Mouse (Mus musculus) adrenal gland, postnatal 25 days (tissue): ENCODE measurements around the gene Palm. TPM values are rescaled to one million over a fixed set of nuclear protein-coding genes. Genes with fewer than 3 reads are reported as not detected.

Source experiments
- DNase-seq: peaks from one replicate; pipeline ENCODE4 v3.0.0; 2021; ENCODE audit warnings: mixed read lengths
- total RNA-seq: library from RNA; stranded (reverse); gene quantifications from 2 replicates; pipeline ENCODE4 v1.2.3, GENCODE M21; 2021

The Palm gene
- total RNA-seq, 1 experiment from 2014 or later: 99.3 TPM

- no peak for DNase-seq
Measured at GRCm38 (mm10) chr10:79772320-79772719, 21.1 kb upstream of the Palm start.

DNA sequence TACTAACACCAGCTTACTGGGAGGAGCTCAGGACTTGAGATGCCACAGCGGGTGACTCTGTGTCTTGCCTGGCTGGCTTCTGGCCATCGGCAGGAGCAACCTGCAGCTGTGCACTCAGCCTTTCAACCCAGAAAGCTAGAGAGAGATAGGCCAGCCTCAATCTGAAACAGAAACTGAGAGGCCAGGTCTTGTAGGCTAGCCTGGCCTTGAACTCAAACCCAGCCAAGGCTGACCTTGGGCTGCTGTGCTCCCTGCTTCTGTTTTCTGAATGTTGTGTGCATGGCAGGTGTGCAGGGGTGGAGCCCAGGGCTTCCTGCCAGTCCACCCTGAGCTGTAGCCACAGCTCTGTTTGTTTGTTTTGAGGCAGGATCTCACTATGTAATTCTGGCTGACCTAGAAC lies 20.2 kb upstream of the Palm start:
- DNase-seq: no peak

DNA sequence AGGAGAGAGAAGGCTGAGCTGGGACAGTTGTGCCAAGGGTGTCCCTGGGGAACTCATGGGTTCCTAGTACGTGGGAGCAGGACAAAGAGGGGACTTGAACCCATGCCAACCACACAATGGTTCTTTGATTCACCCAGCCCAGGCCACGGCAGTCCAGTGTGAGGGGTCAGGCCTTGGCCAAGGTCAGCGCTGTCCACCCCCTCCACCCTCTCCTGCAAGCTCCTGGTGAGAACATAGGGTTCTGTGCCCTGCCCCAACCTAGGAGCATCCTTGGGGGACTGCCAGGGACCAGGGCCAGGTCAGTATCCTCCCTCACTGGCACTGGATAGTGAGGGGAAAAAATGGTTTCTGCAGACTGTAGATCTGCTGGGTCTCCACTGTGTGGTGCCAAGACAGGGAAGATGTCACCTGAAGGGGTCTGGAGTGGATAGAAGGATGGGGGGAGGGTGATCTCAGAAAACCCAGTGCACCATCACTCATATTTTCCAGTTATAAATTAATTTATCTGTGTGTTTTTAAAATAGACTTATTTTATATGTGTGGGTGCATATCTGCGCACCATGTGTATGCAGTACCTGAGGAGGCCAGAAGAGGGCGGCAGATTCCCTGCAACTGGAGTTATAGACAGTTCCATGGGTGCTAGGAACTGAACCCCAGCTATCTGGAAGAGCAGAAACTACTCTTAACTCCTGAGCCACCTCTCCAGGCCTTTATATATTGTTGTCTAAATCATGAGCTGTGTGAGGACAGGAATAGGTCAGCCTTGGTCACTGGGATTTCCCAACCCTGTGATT lies 18.7 kb upstream of the Palm start:
- DNase-seq: no peak

- peak; percentile 70 for DNase-seq
Measured at GRCm38 (mm10) chr10:79777103-79777531, 16.3 kb upstream of the Palm start, which contains the start of gene Fstl3. Gene Fstl3, plus strand, starts transcription at chr10:79777272.

DNA sequence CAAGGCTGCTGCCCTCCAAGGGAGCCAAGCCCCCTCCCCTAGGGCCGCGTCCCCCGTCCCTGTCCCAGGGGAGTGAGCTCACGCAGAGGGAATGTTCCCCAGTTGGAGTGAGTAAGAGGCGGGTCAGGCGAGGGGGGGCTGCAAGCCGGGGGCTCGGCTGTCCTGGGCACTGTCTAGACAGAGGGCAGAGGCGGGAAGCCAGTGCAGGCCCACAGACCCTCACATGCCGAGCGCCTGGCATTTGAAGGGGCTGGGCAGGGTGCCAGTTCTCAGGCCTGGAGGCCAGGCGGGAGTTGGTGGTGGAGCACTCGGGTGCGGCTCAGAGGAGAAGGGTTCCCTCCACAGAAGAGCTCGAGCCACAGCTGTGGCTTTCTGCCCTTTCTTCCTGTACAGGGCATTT lies 15.4 kb upstream of the Palm start:
- DNase-seq: peak; percentile 65

DNA sequence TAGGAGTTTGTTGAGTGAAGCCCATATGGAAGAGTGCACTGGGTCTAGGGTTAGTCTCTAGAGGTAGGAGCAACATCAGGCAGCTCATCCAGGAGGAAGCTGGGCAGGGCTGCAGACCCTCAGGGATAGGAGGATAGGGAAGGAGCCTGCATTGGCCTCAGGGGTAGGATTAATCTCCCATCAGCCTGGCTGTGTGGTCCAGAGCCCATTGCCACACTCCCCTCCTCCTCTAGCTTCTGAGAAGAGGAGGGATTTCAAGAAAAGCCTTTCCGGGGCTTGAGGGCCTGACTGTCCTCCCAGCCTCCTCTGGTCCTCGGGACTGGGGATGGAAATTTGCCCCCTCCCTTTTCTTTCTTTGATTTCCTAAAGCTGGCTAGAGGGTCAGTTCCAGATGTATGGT lies 14.2 kb upstream of the Palm start:
- DNase-seq: no peak

- DNase-seq: peak; percentile 95
Measured at GRCm38 (mm10) chr10:79779784-79780663, 13.3 kb upstream of the Palm start.

GRCm38 (mm10) chr10:79780664-79781015 lies 12.7 kb upstream of the Palm start:
- DNase-seq: no peak

DNA sequence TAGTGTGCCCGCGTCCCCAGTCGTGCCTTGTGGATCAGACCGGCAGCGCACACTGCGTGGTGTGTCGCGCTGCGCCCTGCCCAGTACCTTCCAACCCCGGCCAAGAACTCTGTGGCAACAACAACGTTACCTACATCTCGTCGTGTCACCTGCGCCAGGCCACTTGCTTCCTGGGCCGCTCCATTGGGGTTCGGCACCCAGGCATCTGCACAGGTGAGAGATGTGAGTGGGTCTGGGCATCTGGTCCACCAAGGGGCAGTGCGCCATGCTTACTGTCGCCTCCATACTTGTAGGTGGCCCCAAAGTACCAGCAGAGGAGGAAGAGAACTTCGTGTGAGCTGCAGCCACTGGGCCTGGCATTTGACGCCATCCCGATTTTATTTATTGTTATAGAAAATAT lies 12.2 kb upstream of the Palm start:
- no peak for DNase-seq

DNA sequence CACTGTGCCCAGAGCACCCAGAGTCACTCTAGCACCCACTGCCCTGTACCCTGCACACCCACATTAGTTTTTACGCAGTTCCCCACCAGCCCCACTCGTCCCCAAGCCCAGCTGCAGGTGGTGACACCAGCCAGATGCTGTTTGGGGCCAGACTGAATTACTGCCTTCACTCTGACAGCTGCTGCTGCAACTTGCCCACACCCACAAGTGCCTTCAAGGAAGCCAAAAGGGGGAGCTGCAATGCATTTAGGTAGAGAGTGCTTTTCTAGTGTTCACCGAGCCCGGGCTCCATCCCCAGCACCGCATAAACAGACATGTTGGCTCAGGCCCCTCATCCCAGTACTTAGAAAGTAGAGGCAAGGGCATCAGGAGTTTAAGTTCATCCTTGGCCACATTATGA lies 11.4 kb upstream of the Palm start:
- DNase-seq: no peak

DNA sequence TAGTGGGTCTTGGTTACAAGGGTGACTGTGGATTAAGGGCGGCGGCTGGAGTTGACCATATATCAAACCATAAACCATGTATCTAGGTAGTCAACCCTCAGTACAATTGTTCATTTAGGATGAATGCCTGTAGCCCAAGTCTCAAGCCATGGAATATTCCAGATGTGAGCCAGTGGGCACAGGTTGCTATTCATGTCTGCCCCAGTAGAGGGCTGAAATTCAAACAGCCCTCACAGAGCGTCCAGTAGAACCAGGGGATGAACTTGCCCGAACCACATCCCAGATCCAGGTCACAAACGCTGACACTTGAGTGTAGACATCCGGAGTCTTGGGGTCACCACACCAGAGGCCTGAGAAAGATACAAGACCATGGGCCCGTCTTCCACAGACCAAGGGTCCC lies 10.3 kb upstream of the Palm start:
- no peak for DNase-seq

- peak; percentile 49 for DNase-seq
Measured at GRCm38 (mm10) chr10:79783920-79784800, 9.2 kb upstream of the Palm start.

DNA sequence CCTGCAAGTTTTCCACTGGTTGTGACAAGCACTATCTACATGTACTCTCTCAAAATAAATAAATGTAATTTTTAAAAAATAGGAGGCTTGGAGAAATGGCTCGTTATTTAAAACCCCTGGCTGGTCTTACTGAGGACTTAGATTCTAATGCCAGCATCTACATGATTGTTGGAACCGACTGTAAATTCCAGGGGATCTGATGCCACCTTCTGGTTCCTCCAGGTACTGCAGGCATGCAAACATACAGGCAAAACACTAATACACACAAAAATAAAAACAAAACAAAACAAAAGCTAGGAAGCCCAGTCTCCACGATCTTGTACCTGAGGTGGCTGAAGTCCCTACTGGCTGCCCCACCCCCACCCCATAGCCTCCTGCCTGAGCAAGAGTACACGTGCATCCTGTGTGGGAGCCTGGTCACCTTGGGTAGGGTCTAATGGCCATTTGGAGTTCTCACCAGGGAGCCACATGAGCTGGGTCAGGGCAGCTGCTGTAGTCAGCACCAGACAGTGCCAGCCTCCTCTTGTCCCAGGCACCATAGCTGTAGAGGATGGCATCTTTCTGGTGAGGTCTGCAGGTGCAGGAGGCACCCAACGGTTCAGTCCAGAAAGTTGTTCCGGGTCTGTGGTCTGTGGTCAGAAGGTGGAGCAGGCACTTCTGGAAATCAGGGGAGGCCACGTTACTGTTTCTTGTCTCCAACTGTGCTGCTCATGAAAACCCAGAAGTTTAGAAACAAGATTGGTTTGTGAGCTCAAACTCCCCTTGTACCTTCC lies 4.8 kb upstream of the Palm start:
- peak; percentile 76 for DNase-seq

- no peak for DNase-seq
Measured at GRCm38 (mm10) chr10:79789581-79789980, 3.8 kb upstream of the Palm start.

DNA sequence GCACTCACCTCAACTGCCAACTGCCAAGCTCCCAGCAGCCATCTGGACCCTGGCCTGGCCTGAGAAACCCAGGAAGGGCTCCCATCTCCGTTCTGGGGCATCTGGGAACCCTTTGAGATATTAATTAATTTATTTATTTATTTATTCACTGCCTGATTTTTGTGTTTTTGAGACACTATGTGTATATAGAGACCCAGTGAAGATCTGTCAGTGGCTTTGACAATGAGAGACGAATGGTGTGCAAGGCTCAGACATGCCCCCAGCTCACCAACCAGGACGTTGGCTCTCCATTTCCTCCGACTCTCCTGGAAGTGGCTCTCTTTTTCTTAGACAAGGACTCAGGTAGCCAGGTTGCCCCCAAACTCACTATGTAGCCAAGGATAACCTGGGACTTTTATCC lies 2.5 kb upstream of the Palm start, which contains the start of gene Prss57:
Prss57 (minus strand) TSS at position 101 of the 400 bp plus-strand sequence.
- DNase-seq: no peak

DNA sequence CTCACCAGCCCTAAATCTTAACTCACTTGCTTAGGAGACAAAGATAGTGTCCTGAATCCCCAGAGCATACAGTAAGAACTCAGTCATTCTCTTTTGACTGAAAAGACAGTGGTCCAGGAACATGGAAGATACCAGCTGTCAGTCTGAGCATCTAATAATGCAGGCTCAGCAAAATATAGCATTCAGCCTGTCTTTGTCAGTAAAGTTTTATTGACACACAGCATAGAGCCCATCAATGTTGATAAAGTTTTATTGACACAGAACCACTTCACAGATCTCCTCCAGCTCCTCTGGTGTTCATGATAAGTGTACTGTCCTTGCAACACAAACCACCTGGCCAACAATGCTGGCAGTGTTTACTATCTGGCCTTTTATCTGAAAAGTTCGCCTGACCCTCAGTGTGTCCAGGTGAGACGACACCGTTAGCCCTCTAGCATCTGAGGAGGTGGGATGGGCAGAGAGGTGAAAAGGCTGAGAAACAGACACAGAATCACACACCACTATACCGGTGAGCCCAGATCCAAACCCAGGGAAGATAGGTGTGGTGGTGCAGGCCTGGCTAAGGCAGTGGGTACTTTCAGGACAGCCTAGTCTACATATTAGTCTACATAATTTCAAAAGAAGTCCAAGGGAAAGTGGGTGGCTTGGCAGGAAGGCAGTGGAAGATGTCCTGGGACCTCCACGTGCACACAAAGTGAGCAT lies 882 bp upstream of the Palm start:
- DNase-seq: no peak

DNA sequence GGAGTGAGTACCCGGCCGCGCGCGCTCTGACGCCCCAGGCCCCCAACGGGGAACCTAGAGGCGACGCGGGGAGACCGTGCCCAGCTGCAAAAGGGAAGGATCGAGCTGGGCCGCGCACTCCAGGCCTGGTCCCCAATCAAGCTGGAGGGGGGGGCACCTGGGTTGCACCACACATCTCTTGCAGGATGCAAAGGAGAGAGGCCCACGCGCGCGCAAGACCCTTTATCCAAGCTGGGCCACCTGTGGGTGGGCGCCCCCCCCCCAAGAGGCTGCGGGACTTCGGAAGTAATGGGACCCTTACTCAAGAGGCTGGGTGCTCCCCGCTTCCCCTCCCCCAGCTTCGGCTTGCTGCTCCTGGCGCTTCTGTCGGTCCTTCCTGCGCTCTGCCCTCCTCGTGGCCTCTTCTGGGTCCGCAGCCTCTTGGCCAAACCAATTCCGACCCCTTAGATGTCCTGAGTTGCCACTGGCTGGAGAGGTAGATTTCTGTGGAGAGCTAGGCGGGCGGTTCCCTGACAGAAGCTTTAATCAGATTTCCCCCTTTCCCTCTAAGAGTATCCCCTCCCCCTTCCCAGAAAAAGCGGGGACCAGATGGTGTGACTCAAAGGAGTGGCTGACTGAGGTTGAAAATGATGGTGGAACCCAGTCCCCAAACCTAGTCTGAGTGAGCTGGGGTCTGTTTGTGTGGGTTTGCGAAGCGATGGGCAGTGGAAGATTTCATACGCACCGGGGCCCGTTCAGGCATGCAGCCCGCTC lies 542 bp downstream of the Palm start:
- peak; percentile 49 for DNase-seq

GRCm38 (mm10) chr10:79794491-79794931 lies 1.1 kb downstream of the Palm start:
- peak; percentile 69 for DNase-seq

DNA sequence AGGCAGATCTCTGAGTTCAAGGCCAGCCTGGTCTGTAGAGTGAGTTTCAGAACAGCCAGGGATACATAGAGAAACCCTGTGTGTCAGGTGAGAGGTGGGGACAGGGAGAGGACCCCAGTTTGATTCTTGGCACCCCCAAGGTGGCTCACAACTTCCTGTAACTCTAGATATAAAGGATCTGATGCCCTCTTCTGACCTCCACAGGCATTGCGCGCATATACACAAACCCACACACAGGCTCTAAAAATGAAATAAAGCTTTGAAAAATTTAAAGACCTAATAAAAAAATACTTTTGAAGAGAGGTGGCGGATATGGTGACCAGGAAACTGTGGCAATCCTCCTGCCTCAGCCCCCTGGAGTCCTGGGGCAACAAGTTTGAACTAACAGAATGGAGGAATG lies 2.5 kb downstream of the Palm start:
- no peak for DNase-seq

- DNase-seq: no peak
Measured at GRCm38 (mm10) chr10:79797326-79797725, 4.0 kb downstream of the Palm start.
